Mouse (Mus musculus): Measurements from ENCODE around the gene Arhgef28. TPM values are rescaled to one million over a fixed set of nuclear protein-coding genes. Genes with fewer than 3 reads are reported as not detected.

The Arhgef28 gene
- total and polyA plus RNA-seq, 3 experiments: not detected

DNA sequence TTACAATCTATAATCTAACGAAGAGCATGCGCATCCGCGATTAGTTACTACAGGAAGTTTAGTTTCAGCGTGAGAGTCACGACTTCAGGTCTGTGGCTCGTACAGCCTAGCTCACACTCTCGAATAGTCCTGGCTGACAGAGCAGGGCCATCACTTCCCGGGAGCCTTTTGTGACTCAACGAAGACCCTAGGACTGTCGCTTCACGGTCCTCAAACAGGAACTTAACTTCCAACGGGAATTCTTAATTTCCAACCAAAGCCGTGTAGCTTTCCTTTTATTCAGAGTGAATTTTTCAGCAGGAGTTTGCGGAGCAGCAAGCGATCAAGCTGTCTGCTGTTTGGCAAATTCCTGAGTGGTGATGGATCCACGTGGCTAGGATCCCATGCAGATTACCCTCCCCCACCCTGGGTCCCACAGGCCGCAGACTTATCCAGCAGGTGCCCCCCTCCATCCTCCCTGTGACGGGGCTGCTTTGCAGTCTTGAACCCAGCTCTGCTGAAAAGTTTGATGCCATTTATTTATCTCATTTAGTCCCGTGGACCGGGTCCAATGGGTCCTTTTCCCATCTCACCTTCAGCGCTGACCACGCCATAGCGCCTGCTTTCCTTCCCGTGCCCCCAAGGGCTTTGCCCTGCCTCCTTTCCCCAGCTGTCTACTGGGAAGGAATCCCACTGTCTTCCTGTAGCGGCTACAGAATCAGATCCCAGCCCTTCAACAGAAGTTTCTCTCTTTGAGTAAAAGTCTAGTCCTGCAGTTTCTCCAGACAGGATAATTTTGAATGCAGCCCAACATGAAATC, 180.3 kb downstream of the Arhgef28 start:
- no peak for DNase-seq (ENCODE audit: low read depth, low spot score)
- TF ChIP-seq MYC (IDR thresholded peaks at IDR 0.05; ENCODE audit: low read depth, low read length) (no peak), EP300 (IDR thresholded peaks at IDR 0.05; ENCODE audit: low read depth in 1 of 2, low read length in 2 of 2) (no peak), SMC3 (IDR thresholded peaks at IDR 0.05; ENCODE audit: low read depth, low read length) (no peak), RAD21 (IDR thresholded peaks at IDR 0.05; ENCODE audit: low read depth, low read length) (no peak), CTCF (IDR thresholded peaks at IDR 0.05 in 2 of 3, conservative IDR thresholded peaks at IDR 0.05 in 1 of 3; ENCODE audit: control insufficient read depth in 1 of 3, insufficient read depth in 1 of 3, low read depth in 2 of 3, low read length in 3 of 3, poor library complexity in 1 of 3, severe bottlenecking in 1 of 3) (no peak), ZMIZ1 (IDR thresholded peaks at IDR 0.05; ENCODE audit: low read depth, low read length) (no peak), MEF2A (IDR thresholded peaks at IDR 0.05; ENCODE audit: extremely low read depth, insufficient replicate concordance, low read depth, low read length, poor library complexity, severe bottlenecking) (no peak), UBTF (IDR thresholded peaks at IDR 0.05; ENCODE audit: borderline replicate concordance, insufficient read depth, low read depth, low read length) (no peak), ZNF384 (IDR thresholded peaks at IDR 0.05; ENCODE audit: low read depth, low read length) (no peak)

DNA sequence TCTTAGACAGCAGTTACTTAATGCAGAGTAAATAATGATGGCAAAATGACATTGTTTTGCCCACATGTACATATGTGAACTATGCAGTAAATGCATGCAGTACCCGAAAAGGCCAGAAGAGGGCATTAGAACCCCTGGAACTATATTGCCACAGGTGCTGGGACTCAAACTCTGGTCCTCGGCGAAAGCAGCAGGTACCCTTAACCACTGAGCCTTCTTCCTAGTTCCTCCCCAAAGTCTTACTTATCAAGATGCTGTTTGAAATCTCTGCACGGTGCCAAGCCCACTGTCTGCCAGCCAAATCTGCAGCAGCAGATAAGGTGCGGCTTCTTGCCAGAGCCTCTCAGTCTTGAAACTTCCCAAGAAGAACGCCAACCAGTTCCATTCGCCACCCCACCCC, 181.1 kb downstream of the Arhgef28 start:
- Histone ChIP-seq H3K27ac (ENCODE audit: control insufficient read depth, low read depth, low read length) (no peak overlapping the region), H3K36me3 (ENCODE audit: control insufficient read depth in 1 of 2, insufficient read depth in 2 of 2, low read length in 2 of 2) (no peaks in the 10 kb centered on the region), H3K79me2 (ENCODE audit: control insufficient read depth, insufficient read depth, low read length, poor library complexity) (no peaks in the 10 kb centered on the region), H3K27me3 (ENCODE audit: control insufficient read depth in 1 of 2, insufficient read depth in 2 of 2, low read length in 2 of 2) (no peaks in the 10 kb centered on the region), H3K9ac (ENCODE audit: control insufficient read depth, low read depth, low read length, poor library complexity, severe bottlenecking) (no peak overlapping the region), H3K9me3 (replicated peaks; ENCODE audit: insufficient read depth, low read length) (no peaks in the 10 kb centered on the region), H3K4me1 (ENCODE audit: control insufficient read depth in 1 of 2, insufficient read depth in 2 of 2, low read length in 2 of 2) (no peaks in the 10 kb centered on the region), H3K4me3 (ENCODE audit: control insufficient read depth in 1 of 2, insufficient read depth in 1 of 2, low read depth in 2 of 2, low read length in 2 of 2) (no peak overlapping the region)
- DNase-seq (ENCODE audit: low read depth, low spot score): peak; percentile 31
- TF ChIP-seq SMC3 (IDR thresholded peaks at IDR 0.05; ENCODE audit: low read depth, low read length) (peak; percentile 41), USF1 (IDR thresholded peaks at IDR 0.05; ENCODE audit: low read depth, low read length) (no peak), GATA1 (IDR thresholded peaks at IDR 0.05; ENCODE audit: low read depth, low read length) (peak; percentile 20; the same call in 1 of the 2 replicates), RCOR1 (IDR thresholded peaks at IDR 0.05; ENCODE audit: low read depth, low read length) (no peak), MXI1 (IDR thresholded peaks at IDR 0.05; ENCODE audit: low read depth, low read length) (no peak), GABPA (IDR thresholded peaks at IDR 0.05; ENCODE audit: low read depth, low read length) (no peak), RAD21 (IDR thresholded peaks at IDR 0.05; ENCODE audit: low read depth, low read length) (peak; percentile 22), UBTF (IDR thresholded peaks at IDR 0.05; ENCODE audit: borderline replicate concordance, insufficient read depth, low read depth, low read length) (no peak), CHD1 (IDR thresholded peaks at IDR 0.05; ENCODE audit: low read depth, low read length) (no peak), CTCF (IDR thresholded peaks at IDR 0.05 in 2 of 3, conservative IDR thresholded peaks at IDR 0.05 in 1 of 3; ENCODE audit: control insufficient read depth in 1 of 3, insufficient read depth in 1 of 3, low read depth in 2 of 3, low read length in 3 of 3, poor library complexity in 1 of 3, severe bottlenecking in 1 of 3) (peak; percentile 40 to 74 (median 45))

More for the DNA sequence above, 180.3 kb downstream of the Arhgef28 start:
- no peaks in the 10 kb centered on the region for H3K9me3 ChIP-seq (replicated peaks; ENCODE audit: insufficient read depth, low read length)
- no peak overlapping the region for H3K4me3 ChIP-seq (ENCODE audit: control insufficient read depth in 1 of 2, insufficient read depth in 1 of 2, low read depth in 2 of 2, low read length in 2 of 2)
- no peaks in the 10 kb centered on the region for H3K27me3 ChIP-seq (ENCODE audit: control insufficient read depth in 1 of 2, insufficient read depth in 2 of 2, low read length in 2 of 2)
- H3K79me2 ChIP-seq (ENCODE audit: control insufficient read depth, insufficient read depth, low read length, poor library complexity): no peaks in the 10 kb centered on the region
- H3K9ac ChIP-seq (ENCODE audit: control insufficient read depth, low read depth, low read length, poor library complexity, severe bottlenecking): no peak overlapping the region
- H3K36me3 ChIP-seq (ENCODE audit: control insufficient read depth in 1 of 2, insufficient read depth in 2 of 2, low read length in 2 of 2): no peaks in the 10 kb centered on the region
- H3K27ac ChIP-seq (ENCODE audit: control insufficient read depth, low read depth, low read length): no peak overlapping the region
- H3K4me1 ChIP-seq (ENCODE audit: control insufficient read depth in 1 of 2, insufficient read depth in 2 of 2, low read length in 2 of 2): no peaks in the 10 kb centered on the region
